Mouse (Mus musculus) bone marrow macrophage, adult 2 months (primary cell): Measurements from ENCODE around the gene Ap3b2. TPM values are rescaled to one million over a fixed set of nuclear protein-coding genes. Genes with fewer than 3 reads are reported as not detected.
A peak's percentile ranks its signal among the peaks of the same experiment; 100 is the strongest.

Experiments used
- H3K27ac ChIP-seq: 2 replicates; pipeline ENCODE4 v1.5.1; 2012; ENCODE audit warnings: low read depth, low read length; ENCODE audit not compliant: insufficient read depth
- H3K4me1 ChIP-seq: 2 replicates; pipeline ENCODE4 v1.6.1; 2012; ENCODE audit warnings: low read length; ENCODE audit not compliant: control insufficient read depth, insufficient read depth
- H3K4me3 ChIP-seq: 2 replicates; pipeline ENCODE4 v1.5.1; 2012; ENCODE audit warnings: mild to moderate bottlenecking, low read length, moderate library complexity; ENCODE audit not compliant: insufficient read depth
- CTCF ChIP-seq: IDR thresholded peaks from 2 replicates; pipeline ENCODE4 v1.5.1; 2012; ENCODE audit warnings: low read depth, mild to moderate bottlenecking, low read length, moderate library complexity
- POLR2A ChIP-seq: IDR thresholded peaks from 2 replicates; pipeline ENCODE4 v1.6.1; 2012; ENCODE audit warnings: mild to moderate bottlenecking, low read depth, low read length, borderline replicate concordance
- polyA plus RNA-seq: library from polyadenylated mRNA; stranded (reverse); fragments of >200 nt; gene quantifications from 2 replicates; pipeline ENCODE4 v1.2.4, GENCODE M21; 2012; ENCODE audit not compliant: missing spikeins, insufficient read depth, insufficient read length

Ap3b2 gene
- polyA plus RNA-seq, 1 experiment, result not detected

DNA sequence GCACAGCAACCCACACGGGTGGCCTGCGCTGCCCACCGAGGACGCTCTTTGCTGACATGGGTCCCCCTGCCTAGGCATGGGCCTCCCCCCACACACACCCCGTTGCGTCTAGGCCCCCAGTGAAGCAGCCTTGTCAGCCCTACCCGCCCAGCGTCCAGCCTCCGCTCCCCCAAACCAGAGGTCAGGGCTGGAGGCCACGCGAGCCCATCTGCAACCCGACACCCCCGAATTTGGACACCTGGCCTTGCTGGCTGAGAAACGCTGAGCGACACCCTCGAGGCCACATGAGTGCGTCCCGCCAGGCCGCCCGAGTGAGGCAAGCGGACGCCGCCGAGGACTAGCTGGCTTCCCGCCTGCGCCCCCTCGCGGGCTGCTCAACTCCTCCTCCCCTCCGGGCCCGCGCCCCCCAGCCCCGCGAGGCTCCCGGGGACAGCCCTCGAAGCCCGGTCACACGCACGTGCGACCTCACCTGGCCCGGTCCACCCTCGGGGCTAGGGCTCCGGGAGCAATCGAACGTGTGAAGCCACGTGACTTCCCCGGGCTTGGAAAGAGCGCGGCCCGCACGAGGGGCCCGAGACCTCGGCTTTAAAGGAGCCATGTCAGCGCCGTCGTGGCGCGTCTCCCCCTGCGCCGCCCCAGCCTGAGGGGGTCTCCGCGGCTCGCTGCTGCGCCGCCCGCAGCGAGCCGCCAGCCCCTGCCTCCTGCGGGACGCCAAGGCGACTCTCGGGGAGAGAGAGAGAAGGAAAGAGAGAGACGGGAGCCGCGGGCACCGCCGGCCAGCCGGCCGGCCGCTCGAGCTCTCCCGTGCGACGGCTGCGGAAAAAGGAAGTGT is 40.1 kb downstream of the Ap3b2 start:
- Histone ChIP-seq H3K4me1 (0 out of 2 replicates have a peak, but pooled peaks cover 3% of the 10 kb centered on the region), H3K27ac (no peak overlapping the region), H3K4me3 (peak overlapping the region; percentile 53)
- TF ChIP-seq CTCF, result no peak
- no peak for TF ChIP-seq POLR2A

DNA sequence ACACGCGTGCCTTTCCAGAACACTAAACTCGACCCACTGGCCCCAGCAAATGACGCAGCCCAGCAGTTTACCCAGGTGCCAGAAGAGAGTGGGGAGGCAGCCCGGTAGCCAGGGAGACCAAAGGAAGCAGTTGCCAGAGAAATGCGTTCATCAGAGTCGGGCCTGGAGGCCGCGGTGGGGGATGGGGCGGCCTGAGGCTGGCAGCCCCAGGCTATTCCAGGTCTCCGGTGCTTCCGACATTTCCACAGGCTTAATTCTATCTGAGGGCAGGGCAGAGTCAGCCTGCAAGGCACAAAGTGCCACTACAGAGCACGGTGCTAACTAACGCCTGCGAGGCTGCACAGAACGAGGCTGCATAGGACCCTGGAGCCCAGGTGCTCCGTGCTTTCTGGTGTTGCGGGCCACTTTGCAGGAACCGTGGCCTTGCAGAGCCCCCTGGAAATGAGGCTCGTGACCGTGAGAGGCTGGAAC is 40.7 kb downstream of the Ap3b2 start:
- no peak overlapping the region for H3K27ac ChIP-seq
- TF ChIP-seq POLR2A (no peak), CTCF (no peak)
- 0 out of 2 replicates have a peak, but pooled peaks cover 3% of the 10 kb centered on the region for H3K4me1 ChIP-seq
- no peak overlapping the region for H3K4me3 ChIP-seq

Other genes with a start within 250 kb of the Ap3b2 start
- gene Rps17, start 148.7 kb downstream of the Ap3b2 start, polyA plus RNA-seq, result 1,512 and 1,555 TPM in 2 replicates
- 0.97 and 1.1 TPM in 2 replicates for gene Cpeb1, start 38.5 kb downstream of the Ap3b2 start, polyA plus RNA-seq
- gene BC048679, start 4.4 kb upstream of the Ap3b2 start, polyA plus RNA-seq, result not detected in 2 replicates
- 0.32 and 0.40 TPM in 2 replicates for gene Fsd2, start 73.0 kb upstream of the Ap3b2 start, polyA plus RNA-seq
- 13.4 and 15.8 TPM in 2 replicates for gene Whamm, start 77.3 kb upstream of the Ap3b2 start, polyA plus RNA-seq
- gene Homer2, start 213.6 kb upstream of the Ap3b2 start, polyA plus RNA-seq, result not detected in 2 replicates